Mouse (Mus musculus): Measurements from ENCODE around the gene Npw.

- TF ChIP-seq CTCF (IDR thresholded peaks at IDR 0.05; ENCODE audit: insufficient read depth, low read depth, low read length) (no peak), POLR2A (IDR thresholded peaks at IDR 0.05; ENCODE audit: insufficient read depth, low read depth, low read length) (no peak)
Observed at GRCm38 (mm10) chr17:24667416-24667815, 9.2 kb upstream of the Npw start.
